Mouse (Mus musculus) activated CD4-positive, CD25-positive, alpha-beta regulatory T cell, adult 4 months (primary cell): Measurements from ENCODE around the gene Ucma. TPM values are rescaled to one million over a fixed set of nuclear protein-coding genes. Genes with fewer than 3 reads are reported as not detected.

Experiments used
- ATAC-seq: one replicate; pipeline ENCODE4 v1.8.0; 2017
- polyA plus RNA-seq, 2 experiments: library from polyadenylated mRNA; unstranded; fragments of 100-300 nt; shearing (Covaris generic); gene quantifications; one replicate each; pipeline ENCODE4 v1.2.1; 2017

The Ucma gene
- polyA plus RNA-seq, 2 experiments from 2014 or later: not detected

- no peak for ATAC-seq
Measured at GRCm38 (mm10) chr2:5011898-5012490, 36.1 kb downstream of the Ucma start.

- peak; percentile 100 for ATAC-seq
Measured at GRCm38 (mm10) chr2:5012491-5013324, 36.8 kb downstream of the Ucma start, which contains the start of gene Mcm10. Mcm10 (minus strand) TSS chr2:5012791.

- ATAC-seq: no peak
Measured at GRCm38 (mm10) chr2:5014616-5015015, 38.7 kb downstream of the Ucma start.

GRCm38 (mm10) chr2:5015527-5015926, 39.6 kb downstream of the Ucma start:
- no peak for ATAC-seq

GRCm38 (mm10) chr2:5016922-5017321, 41.0 kb downstream of the Ucma start:
- ATAC-seq: no peak

GRCm38 (mm10) chr2:5019708-5020107, 43.8 kb downstream of the Ucma start:
- no peak for ATAC-seq

GRCm38 (mm10) chr2:5023275-5023674, 47.4 kb downstream of the Ucma start:
- no peak for ATAC-seq

GRCm38 (mm10) chr2:5023699-5024399, 47.9 kb downstream of the Ucma start:
- ATAC-seq: no peak

GRCm38 (mm10) chr2:5025162-5025733, 49.3 kb downstream of the Ucma start:
- peak; percentile 23 for ATAC-seq

- no peak for ATAC-seq
Measured at GRCm38 (mm10) chr2:5027057-5027456, 51.1 kb downstream of the Ucma start.

GRCm38 (mm10) chr2:5028047-5028446, 52.1 kb downstream of the Ucma start:
- ATAC-seq: no peak

GRCm38 (mm10) chr2:5029808-5030207, 53.9 kb downstream of the Ucma start:
- ATAC-seq: no peak

- no peak for ATAC-seq
Measured at GRCm38 (mm10) chr2:5031215-5031614, 55.3 kb downstream of the Ucma start.

GRCm38 (mm10) chr2:5032665-5033064, 56.7 kb downstream of the Ucma start:
- ATAC-seq: no peak

- no peak for ATAC-seq
Measured at GRCm38 (mm10) chr2:5033546-5034420, 57.9 kb downstream of the Ucma start.

- ATAC-seq: no peak
Measured at GRCm38 (mm10) chr2:5034801-5035200, 58.9 kb downstream of the Ucma start.

GRCm38 (mm10) chr2:5035241-5035640, 59.3 kb downstream of the Ucma start:
- no peak for ATAC-seq

Other genes with a start within 250 kb of the Ucma start
- 10 to 100 TPM; 29.3 to 29.8 TPM for gene Sephs1, start 94.6 kb upstream of the Ucma start, polyA plus RNA-seq
- 10 to 100 TPM; 89.5 to 92.7 TPM for gene Phyh, start 57.1 kb upstream of the Ucma start, polyA plus RNA-seq
- gene Mcm10, start 36.7 kb downstream of the Ucma start, polyA plus RNA-seq: 10 to 100 TPM in 1 of 2 experiments, 1 to 10 TPM in 1; 7.7 to 12.3 TPM
- gene Optn, start 87.9 kb downstream of the Ucma start, polyA plus RNA-seq: 1 to 10 TPM in 1 of 2 experiments, under 1 TPM in 1; 0.98 to 1.5 TPM
- gene Ccdc3, start 161.7 kb downstream of the Ucma start, polyA plus RNA-seq: not detected